In genomic region chr8:114137181-114137580, GRCm38 (mm10) we compare ENCODE assay signal across 13 mouse cellular contexts. TPM values are rescaled to one million over a fixed set of nuclear protein-coding genes. Genes with fewer than 3 reads are reported as not detected.
DNase-seq lines count a peak whose midpoint lies in the region.
"Had no signal": no experiment of that assay in that cellular context is flagged by ENCODE, and none has a peak within 500 bp of the region (broad histone marks: within the 10 kb centered on the region; RNA-seq: fewer than 3 reads in every experiment).

No protein-coding gene starts in this region.

- intact Hi-C loops in heart, postnatal 25 days (cut with DNase I) = no loop called here
- intact Hi-C loops in heart, postnatal 10 days (cut with DNase I) = no loop called here

- DNase-seq in embryo, embryonic 10 days (ENCODE audit: low spot score) = peak; percentile 19
- no peak for DNase-seq in embryo, embryonic 9.5 days (ENCODE audit: extremely low spot score)
- peak; percentile 6 to 36 for DNase-seq in heart, adult 9 months (ENCODE audit: low spot score in 2 of 2)
- no peak for DNase-seq in heart, postnatal 25 days (ENCODE audit: low spot score)
- peak; percentile 13 to 34 for DNase-seq in adrenal gland, postnatal 36 days
- DNase-seq in heart, postnatal 10 days = peak; percentile 37 to 38
- DNase-seq in left cerebral cortex, adult 8-10 months (ENCODE audit: low spot score in 2 of 2) = no peak
- DNase-seq: B cell, adult 2 months; cerebellum, adult 9-11 months; forebrain, postnatal 0 days; lung, postnatal 10 days; retina, postnatal 1 day; right cerebral cortex, postnatal 4 days had no signal

RNA-seq across cellular contexts. Expression of gene Nudt7, which starts 3.8 kb away (rescaled TPM):
- total RNA-seq in heart, postnatal 25 days (2021) = 10 to 100 TPM; 84.6 to 89.5 TPM
- total RNA-seq in adrenal gland, postnatal 36 days (2021) = 10 to 100 TPM; 46.5 to 73.1 TPM
- 10 to 100 TPM; 58.9 to 62.5 TPM for total RNA-seq in heart, postnatal 10 days (2021)
- 1 to 10 TPM; 5.8 to 6.3 (median 6.1) TPM for total RNA-seq in left cerebral cortex, adult 8-10 months (2022)

Comparison
In these comparisons a context has a peak if more than half of its experiments do, and no peak if none do; other contexts are left out.
1. DNase-seq: peak in embryo, embryonic 10 days (single experiment), heart, adult 9 months (2 of 2), adrenal gland, postnatal 36 days (2 of 2) and heart, postnatal 10 days (2 of 2); none in embryo, embryonic 9.5 days (single experiment), heart, postnatal 25 days (single experiment) and left cerebral cortex, adult 8-10 months (0 of 2).
2. RNA of gene Nudt7, which starts 3.8 kb away (total RNA-seq): 84.6 to 89.5 TPM in heart, postnatal 25 days, 46.5 to 73.1 TPM in adrenal gland, postnatal 36 days and 58.9 to 62.5 TPM in heart, postnatal 10 days; 5.8 to 6.3 TPM in left cerebral cortex, adult 8-10 months; every median in the first group is over 4 times any median in the second.